Mouse (Mus musculus) liver, postnatal 0 days (tissue): Measurements from ENCODE around the gene Txlng. TPM values are rescaled to one million over a fixed set of nuclear protein-coding genes. Genes with fewer than 3 reads are reported as not detected.
A peak's percentile ranks its signal among the peaks of the same experiment; 100 is the strongest.
"Not testable (repeated sequence)": the region's sequence is repeated elsewhere in the genome, so short reads cannot be mapped to it uniquely, and the experiment has no call there.

ENCODE experiments used
- ATAC-seq: fragments of 200-750 bp; cut with Nextera tagmentation; 2 replicates; pipeline ENCODE4 v1.8.0; 2017; ENCODE audit warnings: mild to moderate bottlenecking, moderate library complexity
- DNase-seq: peaks from one replicate; pipeline ENCODE4 v3.0.0-alpha.2; 2016
- H3K27ac ChIP-seq: fragments of 300-500 bp; sonication (generic); 2 replicates; pipeline ENCODE4 v1.5.1; 2014; ENCODE audit warnings: antibody characterized with exemption, moderate library complexity, mild to moderate bottlenecking, low read depth
- H3K27me3 ChIP-seq: fragments of 300-500 bp; sonication (generic); 2 replicates; pipeline ENCODE4 v1.6.1; 2014; ENCODE audit warnings: low read length, control low read depth, mixed read lengths; ENCODE audit not compliant: insufficient read depth
- H3K36me3 ChIP-seq: fragments of 300-500 bp; sonication (generic); replicated peaks from 2 replicates; pipeline ENCODE4 v1.6.1; 2014; ENCODE audit warnings: mild to moderate bottlenecking, control low read depth, low read length, moderate library complexity, mixed read lengths; ENCODE audit not compliant: insufficient read depth
- H3K4me1 ChIP-seq: fragments of 300-500 bp; sonication (generic); 2 replicates; pipeline ENCODE4 v1.6.1; 2014; ENCODE audit warnings: antibody characterized with exemption, mild to moderate bottlenecking, control low read depth; ENCODE audit not compliant: insufficient read depth
- H3K4me2 ChIP-seq: fragments of 300-500 bp; sonication (generic); 2 replicates; pipeline ENCODE4 v1.6.1; 2014; ENCODE audit warnings: low read depth, mild to moderate bottlenecking, low read length, moderate library complexity, mixed read lengths
- H3K4me3 ChIP-seq: fragments of 300-500 bp; sonication (generic); 2 replicates; pipeline ENCODE4 v1.5.1; 2014; ENCODE audit warnings: low read depth, low read length
- H3K9ac ChIP-seq: fragments of 300-500 bp; sonication (generic); replicated peaks from 2 replicates; pipeline ENCODE4 v1.6.1; 2014; ENCODE audit warnings: mild to moderate bottlenecking, moderate library complexity
- H3K9me3 ChIP-seq: fragments of 300-500 bp; sonication (generic); 2 replicates; pipeline ENCODE4 v1.6.1; 2016; ENCODE audit warnings: mild to moderate bottlenecking, control low read depth, low read length, mixed read lengths
- CTCF ChIP-seq: sonication (generic); IDR thresholded peaks from 2 replicates; pipeline ENCODE4 v1.5.1; 2016; ENCODE audit warnings: antibody characterized with exemption, low read depth
- EP300 ChIP-seq: IDR thresholded peaks from 2 replicates; pipeline ENCODE4 v1.6.1; 2016; ENCODE audit warnings: antibody characterized with exemption, low read depth, mild to moderate bottlenecking
- WGBS: fragments of 180-500 bp; shearing (Covaris S2); extraction: QIAGEN DNeasy Blood & Tissue Kit; methylation state at CpG from one replicate; pipeline ENCODE4 v1.1.7; 2014; ENCODE audit not compliant: insufficient replicate concordance; 5-methylcytosine and 5-hydroxymethylcytosine counted together
- polyA plus RNA-seq: library from polyadenylated mRNA; unstranded; fragments of >200 nt; fragmentation: Nextera tagmentation; extraction: Ambion mirVana; gene quantifications from 2 replicates; pipeline ENCODE4 v1.2.1, GENCODE M21; 2015

Txlng gene
- polyA plus RNA-seq, 1 experiment from 2014 or later = 7.4 TPM

GRCm38 (mm10) chrX:162829741-162830140 is 487 bp upstream of the Txlng start:
- TF ChIP-seq EP300 = no peak
- TF ChIP-seq CTCF = no peak
- WGBS = 39% methylated on average over 5 of the region's 5 CpGs
- Histone ChIP-seq H3K27ac (0 out of 2 replicates have a peak overlapping the region, but pooled peaks have one; percentile 34), H3K27me3 (no peaks in the 10 kb centered on the region), H3K36me3 (no peaks in the 10 kb centered on the region), H3K4me3 (peak overlapping the region; percentile 70), H3K9me3 (no peaks in the 10 kb centered on the region), H3K9ac (no peak overlapping the region), H3K4me1 (no peaks in the 10 kb centered on the region), H3K4me2 (peak overlapping the region; percentile 63)
- DNase-seq (peak; percentile 12), ATAC-seq (peak; percentile 38; the same call in 1 of the 2 replicates)

GRCm38 (mm10) chrX:162828783-162829182 is 471 bp downstream of the Txlng start:
- Histone ChIP-seq H3K27ac (peak overlapping the region; percentile 73), H3K9me3 (no peaks in the 10 kb centered on the region), H3K4me3 (peak overlapping the region; percentile 70), H3K4me2 (peak overlapping the region; percentile 84), H3K9ac (peak overlapping the region; percentile 68), H3K27me3 (no peaks in the 10 kb centered on the region), H3K36me3 (no peaks in the 10 kb centered on the region), H3K4me1 (no peaks in the 10 kb centered on the region)
- TF ChIP-seq CTCF (no peak), EP300 (no peak)
- DNase-seq = no peak
- WGBS = 34% methylated on average over 9 of the region's 20 CpGs
- ATAC-seq = peak; percentile 3; the same call in 1 of the 2 replicates

GRCm38 (mm10) chrX:162828016-162828415 is 1.2 kb downstream of the Txlng start:
- TF ChIP-seq CTCF (no peak), EP300 (no peak)
- peak overlapping the region; percentile 84 for H3K4me2 ChIP-seq
- H3K27ac ChIP-seq = peak overlapping the region; percentile 73
- ATAC-seq (no peak), DNase-seq (peak; percentile 12)
- no peaks in the 10 kb centered on the region for H3K9me3 ChIP-seq
- peak overlapping the region; percentile 68 for H3K9ac ChIP-seq
- WGBS = 36% methylated on average over 6 of the region's 6 CpGs
- H3K4me3 ChIP-seq = peak overlapping the region; percentile 70
- H3K27me3 ChIP-seq = no peaks in the 10 kb centered on the region
- H3K4me1 ChIP-seq = no peaks in the 10 kb centered on the region
- no peaks in the 10 kb centered on the region for H3K36me3 ChIP-seq

- no peak overlapping the region for H3K9ac ChIP-seq
- H3K4me2 ChIP-seq = no peak overlapping the region
- H3K4me3 ChIP-seq = no peak overlapping the region
- H3K9me3 ChIP-seq = no peaks in the 10 kb centered on the region
- H3K27ac ChIP-seq = no peak overlapping the region
- peak; percentile 23 for DNase-seq
- TF ChIP-seq EP300 = no peak
- TF ChIP-seq CTCF = peak; percentile 69
- ATAC-seq = no peak
- no peaks in the 10 kb centered on the region; the same call in 1 of the 2 replicates for H3K36me3 ChIP-seq
- H3K4me1 ChIP-seq = no peaks in the 10 kb centered on the region
- H3K27me3 ChIP-seq = no peaks in the 10 kb centered on the region
These were observed 28.9 kb downstream of the Txlng start for GRCm38 (mm10) chrX:162800371-162800770.

- H3K4me3 ChIP-seq, H3K4me2 ChIP-seq, ATAC-seq, DNase-seq, H3K36me3 ChIP-seq, H3K27me3 ChIP-seq, H3K9ac ChIP-seq, H3K27ac ChIP-seq, H3K9me3 ChIP-seq, H3K4me1 ChIP-seq: not testable (repeated sequence)
- 73% methylated on average over 5 of the region's 5 CpGs for WGBS
- peak; percentile 42 for TF ChIP-seq CTCF
These were observed 37.9 kb downstream of the Txlng start for GRCm38 (mm10) chrX:162791392-162791791.

- no peak overlapping the region for H3K27ac ChIP-seq
- H3K4me3 ChIP-seq = no peak overlapping the region
- H3K4me1 ChIP-seq = no peaks in the 10 kb centered on the region
- DNase-seq (no peak), ATAC-seq (no peak)
- H3K9ac ChIP-seq = no peak overlapping the region
- H3K4me2 ChIP-seq = no peak overlapping the region
- WGBS = 53% methylated on average over 1 of the region's 1 CpGs
- H3K36me3 ChIP-seq = peaks cover 6% of the 10 kb centered on the region; the same call in 1 of the 2 replicates
- no peaks in the 10 kb centered on the region for H3K27me3 ChIP-seq
- no peak for TF ChIP-seq CTCF
- no peak for TF ChIP-seq EP300
- H3K9me3 ChIP-seq = no peaks in the 10 kb centered on the region
These were observed 40.9 kb downstream of the Txlng start for GRCm38 (mm10) chrX:162788372-162788771.

GRCm38 (mm10) chrX:162770726-162771125 is 58.5 kb downstream of the Txlng start:
- Histone ChIP-seq H3K9me3 (no peaks in the 10 kb centered on the region), H3K9ac (no peak overlapping the region), H3K36me3 (peaks cover 25% of the 10 kb centered on the region), H3K4me2 (no peak overlapping the region), H3K27ac (no peak overlapping the region), H3K4me3 (no peak overlapping the region), H3K27me3 (no peaks in the 10 kb centered on the region), H3K4me1 (no peaks in the 10 kb centered on the region)
- TF ChIP-seq EP300 = no peak
- no peak for TF ChIP-seq CTCF
- ATAC-seq (no peak), DNase-seq (no peak)
- WGBS = 79% methylated on average over 1 of the region's 1 CpGs
